In the genomic region with DNA sequence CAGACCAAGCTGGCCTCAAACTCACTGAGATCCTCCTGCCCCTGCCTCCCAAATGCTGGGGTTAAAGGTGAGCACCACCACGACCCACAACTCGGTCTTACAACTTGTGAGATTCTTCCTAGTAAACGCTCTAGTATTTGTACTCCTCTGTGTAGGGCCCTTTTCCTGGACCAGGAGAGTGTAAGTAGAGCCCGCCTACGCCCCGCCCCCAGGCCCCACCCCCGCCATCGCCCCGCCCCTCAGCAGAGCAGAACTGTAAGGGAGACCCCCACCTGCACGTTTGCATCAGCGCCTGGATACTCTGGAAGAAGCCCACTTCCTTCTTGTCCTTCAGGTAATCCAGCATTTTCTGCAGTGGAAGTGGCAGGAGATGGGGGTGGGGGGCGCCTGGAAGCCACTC, we compare ENCODE assay signal across 13 mouse cellular contexts.
A peak's percentile ranks its signal among the peaks of the same experiment; 100 is the strongest.
DNase-seq lines count a peak whose midpoint lies in the region; ATAC-seq lines count a peak whose summit lies in the region.
"Had no signal": no experiment of that assay in that cellular context is flagged by ENCODE, and none has a peak within 500 bp of the region (broad histone marks: within the 10 kb centered on the region; RNA-seq: fewer than 3 reads in every experiment).

No protein-coding gene starts in this region.

- peaks cover 7% of the 10 kb centered on the region for H3K4me1 ChIP-seq in forebrain, embryonic 13.5 days
- H3K4me1 ChIP-seq in forebrain, embryonic 12.5 days, result peaks cover 13% of the 10 kb centered on the region
- H3K4me1 ChIP-seq in lung, embryonic 16.5 days (replicated peaks; ENCODE audit: control insufficient read depth, insufficient read depth, low read length), result peaks cover 17% of the 10 kb centered on the region
- H3K4me1 ChIP-seq in embryonic facial prominence, embryonic 12.5 days, result 0 out of 2 replicates have a peak, but pooled peaks cover 11% of the 10 kb centered on the region
- H3K4me1 ChIP-seq in limb, embryonic 13.5 days, result 0 out of 2 replicates have a peak, but pooled peaks cover 5% of the 10 kb centered on the region

- no peaks in the 10 kb centered on the region for H3K27me3 ChIP-seq in forebrain, embryonic 13.5 days
- peaks cover 7% of the 10 kb centered on the region; the same call in 1 of the 2 replicates for H3K27me3 ChIP-seq in forebrain, embryonic 12.5 days
- peaks cover 3% of the 10 kb centered on the region; the same call in 1 of the 2 replicates for H3K27me3 ChIP-seq in lung, embryonic 16.5 days (ENCODE audit: control insufficient read depth, insufficient read depth, low read depth, low read length)
- H3K27me3 ChIP-seq in embryonic facial prominence, embryonic 12.5 days, result peaks cover 4% of the 10 kb centered on the region; the same call in 1 of the 2 replicates
- H3K27me3 ChIP-seq in limb, embryonic 13.5 days, result peaks cover 4% of the 10 kb centered on the region

- 3% methylated on average over 12 of the region's 12 CpGs for WGBS in forebrain, embryonic 13.5 days
- 9% methylated on average over 12 of the region's 12 CpGs for WGBS in forebrain, embryonic 12.5 days
- 9% methylated on average over 11 of the region's 12 CpGs for WGBS in lung, embryonic 16.5 days
- WGBS in embryonic facial prominence, embryonic 12.5 days, result 5% methylated on average over 12 of the region's 12 CpGs
- 6% methylated on average over 12 of the region's 12 CpGs for WGBS in limb, embryonic 13.5 days

- no peak overlapping the region for H3K9ac ChIP-seq in forebrain, embryonic 13.5 days
- H3K9ac ChIP-seq in forebrain, embryonic 12.5 days, result no peak overlapping the region
- no peak overlapping the region for H3K9ac ChIP-seq in lung, embryonic 16.5 days (ENCODE audit: low read length)
- 0 out of 2 replicates have a peak overlapping the region, but pooled peaks have one; percentile 3 for H3K9ac ChIP-seq in embryonic facial prominence, embryonic 12.5 days
- no peak overlapping the region for H3K9ac ChIP-seq in limb, embryonic 13.5 days

- no peaks in the 10 kb centered on the region for H3K36me3 ChIP-seq in forebrain, embryonic 13.5 days (ENCODE audit: poor library complexity, severe bottlenecking)
- H3K36me3 ChIP-seq in forebrain, embryonic 12.5 days (replicated peaks), result no peaks in the 10 kb centered on the region
- H3K36me3 ChIP-seq in lung, embryonic 16.5 days (ENCODE audit: control insufficient read depth, insufficient read depth, low read length), result no peaks in the 10 kb centered on the region
- no peaks in the 10 kb centered on the region for H3K36me3 ChIP-seq in embryonic facial prominence, embryonic 12.5 days
- H3K36me3 ChIP-seq in limb, embryonic 13.5 days, result no peaks in the 10 kb centered on the region
- H3K36me3 ChIP-seq: G1E had no signal

- ATAC-seq in forebrain, embryonic 13.5 days, result peak; percentile 50; the same call in 1 of the 2 replicates
- no peak for ATAC-seq in forebrain, embryonic 12.5 days (ENCODE audit: low FRiP score)
- no peak for ATAC-seq in lung, embryonic 16.5 days (ENCODE audit: low read depth)
- ATAC-seq in embryonic facial prominence, embryonic 12.5 days (ENCODE audit: insufficient number of reproducible peaks, insufficient read depth, low FRiP score, low TSS enrichment), result peak; percentile 19; the same call in 1 of the 2 replicates
- peak; percentile 63; the same call in 1 of the 2 replicates for ATAC-seq in limb, embryonic 13.5 days (ENCODE audit: low FRiP score, low read depth)
- ATAC-seq: intestine, postnatal 0 days had no signal

- DNase-seq in lung, postnatal 14 days, result no peak
- no peak for DNase-seq in left cerebral cortex, adult 9 months (ENCODE audit: low spot score in 2 of 2)
- DNase-seq in cerebellum, adult 18-20 months, result no peak
- DNase-seq: cerebellum, adult 11 months; lung, postnatal 10 days; right cerebral cortex, postnatal 14 days had no signal

- H3K27ac ChIP-seq in forebrain, embryonic 13.5 days, result no peak overlapping the region
- no peak overlapping the region for H3K27ac ChIP-seq in forebrain, embryonic 12.5 days
- no peak overlapping the region for H3K27ac ChIP-seq in lung, embryonic 16.5 days (ENCODE audit: low read length)
- no peak overlapping the region for H3K27ac ChIP-seq in embryonic facial prominence, embryonic 12.5 days
- no peak overlapping the region for H3K27ac ChIP-seq in limb, embryonic 13.5 days

- H3K4me2 ChIP-seq in forebrain, embryonic 13.5 days, result peak overlapping the region; percentile 24; the same call in 1 of the 2 replicates
- H3K4me2 ChIP-seq in forebrain, embryonic 12.5 days, result no peak overlapping the region
- 0 out of 2 replicates have a peak overlapping the region, but pooled peaks have one; percentile 9 for H3K4me2 ChIP-seq in lung, embryonic 16.5 days (ENCODE audit: low read depth, low read length)
- 0 out of 2 replicates have a peak overlapping the region, but pooled peaks have one; percentile 24 for H3K4me2 ChIP-seq in embryonic facial prominence, embryonic 12.5 days (replicated peaks)
- peak overlapping the region; percentile 45 for H3K4me2 ChIP-seq in limb, embryonic 13.5 days (replicated peaks)

- H3K4me3 ChIP-seq in forebrain, embryonic 13.5 days, result no peak overlapping the region
- no peak overlapping the region for H3K4me3 ChIP-seq in forebrain, embryonic 12.5 days (replicated peaks)
- H3K4me3 ChIP-seq in lung, embryonic 16.5 days (ENCODE audit: low read length), result no peak overlapping the region
- no peak overlapping the region for H3K4me3 ChIP-seq in embryonic facial prominence, embryonic 12.5 days
- no peak overlapping the region; the same call in 1 of the 2 replicates for H3K4me3 ChIP-seq in limb, embryonic 13.5 days

- H3K9me3 ChIP-seq in forebrain, embryonic 13.5 days (replicated peaks), result peaks cover 8% of the 10 kb centered on the region; the same call in 1 of the 2 replicates
- no peaks in the 10 kb centered on the region for H3K9me3 ChIP-seq in forebrain, embryonic 12.5 days
- 0 out of 2 replicates have a peak, but pooled peaks cover 3% of the 10 kb centered on the region for H3K9me3 ChIP-seq in lung, embryonic 16.5 days (ENCODE audit: control insufficient read depth, low read length)
- no peaks in the 10 kb centered on the region; the same call in 1 of the 2 replicates for H3K9me3 ChIP-seq in embryonic facial prominence, embryonic 12.5 days
- H3K9me3 ChIP-seq in limb, embryonic 13.5 days, result 0 out of 2 replicates have a peak, but pooled peaks cover 10% of the 10 kb centered on the region

Comparison
In these comparisons a context has a peak if more than half of its experiments do, and no peak if none do; other contexts are left out.
1. ATAC-seq: peak in forebrain, embryonic 13.5 days (single experiment), embryonic facial prominence, embryonic 12.5 days (single experiment) and limb, embryonic 13.5 days (single experiment); none in forebrain, embryonic 12.5 days (single experiment) and lung, embryonic 16.5 days (single experiment).